Mouse (Mus musculus): ENCODE data around the gene Hivep1. TPM values are rescaled to one million over a fixed set of nuclear protein-coding genes. Genes with fewer than 3 reads are reported as not detected.

Gene Hivep1
- total RNA-seq (2022) = 10 to 100 TPM in 3 of 4 experiments, 1 to 10 TPM in 1; 8.3 to 16.7 (median 12.6) TPM

DNA sequence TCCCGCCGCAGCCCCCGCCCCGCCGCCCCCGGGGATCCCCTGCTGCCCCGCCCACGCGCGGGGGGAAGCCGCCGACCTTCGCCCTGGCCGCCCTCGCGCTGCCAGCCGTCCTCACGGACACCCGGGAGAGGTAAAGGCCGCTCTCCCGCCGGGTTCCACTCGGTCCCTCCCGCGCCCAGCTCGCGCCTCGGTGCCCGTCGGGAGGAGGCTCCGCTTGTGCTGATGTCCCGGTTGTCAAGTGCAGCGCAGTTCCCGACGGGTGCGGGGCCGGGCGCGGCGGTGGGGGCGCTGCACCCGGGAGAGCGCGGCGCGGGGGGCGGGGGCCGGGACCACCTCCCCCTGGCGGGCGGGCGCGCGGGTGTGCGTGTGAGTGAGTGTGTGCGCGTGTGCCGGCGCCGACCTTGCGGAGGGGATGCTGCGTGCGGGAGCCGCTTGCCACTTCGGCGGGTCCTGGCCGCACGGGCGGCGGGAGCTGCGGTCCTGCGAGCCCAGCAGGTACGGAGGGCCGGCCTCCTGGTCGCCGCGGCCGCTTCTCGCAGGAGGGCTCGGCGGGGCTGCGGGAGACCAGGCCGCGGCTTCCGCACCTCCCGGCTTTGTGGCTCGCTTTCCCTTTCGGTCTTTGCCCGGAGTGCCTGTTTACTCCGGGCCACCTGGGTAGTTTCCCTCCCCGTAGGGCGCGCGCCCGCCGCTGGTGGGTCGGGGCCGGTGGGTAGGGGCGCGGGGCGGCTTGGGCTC lies at the start of gene Hivep1:
Hivep1 (plus strand) TSS at position 61 of the 735 bp plus-strand sequence.
- DNase-seq (ENCODE audit: low spot score in 2 of 2) = peak; percentile 57 to 64

DNA sequence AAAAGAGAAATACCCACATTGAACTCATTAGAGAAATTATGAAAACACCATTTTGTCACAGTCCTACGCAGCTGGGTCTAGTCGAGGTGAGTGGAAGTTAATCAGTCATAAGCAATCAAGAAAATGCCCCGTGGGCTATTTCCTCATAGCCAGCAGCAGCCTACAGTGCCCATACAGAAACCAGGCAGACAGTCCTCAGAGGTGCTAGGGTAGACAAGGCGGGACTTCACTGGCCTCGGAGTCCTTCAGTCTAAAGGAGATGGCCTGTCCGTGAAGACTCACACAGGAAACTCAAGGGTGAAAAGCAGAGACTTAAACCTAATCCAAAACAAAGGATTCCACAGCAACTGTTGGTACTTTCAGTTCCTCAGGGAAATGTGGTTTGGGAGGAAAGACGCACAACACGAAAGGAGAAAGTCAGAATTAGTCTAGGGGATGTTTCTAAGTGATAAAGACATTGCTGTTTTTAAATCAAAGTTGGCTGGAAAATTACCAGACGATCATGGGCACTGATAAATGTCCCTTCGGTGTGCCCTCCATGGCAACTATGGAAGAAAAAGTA lies 36.3 kb upstream of the Hivep1 start:
- DNase-seq (ENCODE audit: low spot score in 2 of 2) = no peak

DNA sequence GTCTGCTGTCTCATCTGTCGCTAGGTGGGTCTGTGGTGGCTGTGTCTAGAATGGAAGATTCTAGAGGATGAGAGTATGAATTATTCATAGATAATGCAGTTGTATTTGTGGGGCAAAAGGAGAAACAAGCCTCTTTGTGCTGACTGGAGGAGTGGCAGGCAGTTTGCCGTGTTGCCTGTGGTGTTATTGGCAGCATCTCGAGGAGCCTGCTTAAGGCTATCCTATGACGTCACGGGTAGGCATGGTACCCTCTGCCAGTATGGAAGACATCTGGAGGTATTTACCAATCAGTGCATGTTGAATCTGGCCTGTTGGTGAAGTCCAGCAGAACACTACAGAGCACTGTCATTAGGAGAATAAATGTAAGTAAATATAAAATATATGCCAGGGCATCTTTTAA lies 35.6 kb upstream of the Hivep1 start:
- DNase-seq (ENCODE audit: low spot score in 2 of 2) = no peak

DNA sequence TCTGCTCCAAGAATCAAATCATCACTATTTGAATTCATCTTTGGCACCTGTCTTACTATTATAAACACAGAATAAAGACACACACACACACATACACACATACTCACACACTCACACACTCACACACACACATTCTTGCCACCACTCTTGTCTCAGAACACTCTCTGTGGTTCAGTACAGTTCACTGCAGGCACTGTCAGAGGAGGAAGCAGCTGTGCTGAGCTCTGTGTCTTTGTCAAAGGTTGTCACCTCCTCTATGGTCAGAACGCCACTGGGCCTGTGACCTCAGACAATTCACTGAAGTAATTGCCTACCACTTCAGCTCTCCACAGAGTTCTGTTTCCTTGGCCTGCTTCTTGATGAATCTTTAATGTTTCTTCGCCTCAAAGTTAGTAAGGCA lies 33.5 kb upstream of the Hivep1 start:
- DNase-seq (ENCODE audit: low spot score in 2 of 2) = no peak

DNA sequence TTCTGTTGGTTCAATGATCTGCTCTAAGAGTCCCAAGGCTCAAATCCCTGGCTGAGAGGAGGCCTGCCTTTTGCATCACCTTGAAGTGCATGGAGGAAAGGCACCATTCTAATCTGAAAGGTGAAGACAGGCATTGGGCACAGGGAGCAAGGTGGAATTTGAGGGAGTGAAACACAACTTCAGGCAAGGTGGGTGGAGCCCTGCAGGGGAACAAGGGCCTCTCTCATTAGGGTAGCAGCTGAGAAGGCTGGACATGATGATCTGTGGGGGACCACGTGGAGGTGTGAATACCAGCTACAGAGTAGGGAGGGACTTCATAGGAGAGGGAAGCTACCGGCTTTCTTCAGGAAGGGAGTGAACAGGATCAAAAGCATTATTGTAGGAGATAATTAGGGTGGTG lies 10.6 kb upstream of the Hivep1 start:
- no peak for DNase-seq (ENCODE audit: low spot score in 2 of 2)

DNA sequence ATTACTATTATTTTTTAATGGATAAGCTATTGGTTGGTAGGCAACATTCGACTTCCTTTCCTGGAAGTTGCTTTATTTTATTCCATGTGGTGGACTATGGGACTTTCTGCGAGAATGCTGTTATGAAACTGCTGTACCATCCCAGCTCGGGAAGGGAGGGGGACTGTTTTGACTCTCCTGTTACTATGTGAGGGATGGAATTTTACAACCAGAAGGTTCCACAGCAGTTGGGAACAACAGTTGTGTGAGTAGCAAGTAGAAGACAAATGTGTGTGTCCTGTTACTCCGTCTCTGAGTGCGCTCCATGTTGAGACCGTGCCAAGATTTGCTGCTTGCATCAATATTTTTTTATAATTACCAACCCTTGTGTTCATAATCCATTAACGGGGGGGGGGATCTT lies 8.4 kb upstream of the Hivep1 start:
- no peak for DNase-seq (ENCODE audit: low spot score in 2 of 2)

DNA sequence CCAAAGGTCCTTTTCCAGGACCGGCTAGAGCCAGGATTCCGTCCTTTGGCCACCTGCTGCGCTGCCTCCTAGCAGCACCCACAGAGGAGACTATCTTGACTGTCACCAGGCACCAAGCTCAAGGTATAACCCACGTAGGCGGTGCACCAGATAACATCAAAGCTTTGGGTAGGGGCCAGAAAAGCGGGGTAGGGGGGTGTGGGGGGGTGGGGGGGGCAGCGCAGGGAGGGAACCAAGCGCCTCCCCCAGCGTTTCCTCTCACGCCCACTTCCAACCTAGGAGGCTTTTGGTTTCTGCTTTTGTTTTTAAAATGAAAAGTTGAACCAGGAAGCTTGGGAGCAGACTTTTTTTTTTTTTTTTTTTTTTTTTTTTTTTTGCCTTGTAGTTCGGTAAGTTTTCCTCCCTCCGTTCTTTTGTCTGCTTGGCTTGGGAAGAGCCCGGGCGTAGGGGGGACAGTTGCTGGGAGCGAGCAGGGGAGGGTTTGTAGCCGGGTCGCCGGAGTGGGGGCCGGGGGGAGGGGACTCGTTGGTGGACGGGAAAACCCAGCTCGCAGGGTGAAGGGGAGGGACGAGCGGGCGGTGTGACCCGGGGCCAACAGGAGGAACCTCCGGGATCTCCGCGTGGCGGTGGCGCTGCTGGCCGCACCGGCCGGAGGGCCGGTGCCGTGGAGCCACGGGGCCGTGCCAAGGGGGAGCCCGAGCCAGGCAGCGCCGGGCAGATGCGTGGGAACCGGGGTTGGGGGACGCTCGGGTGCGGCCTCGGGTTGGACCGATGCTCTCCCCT lies 2.6 kb upstream of the Hivep1 start:
- peak; percentile 57 to 72 for DNase-seq (ENCODE audit: low spot score in 2 of 2)

DNA sequence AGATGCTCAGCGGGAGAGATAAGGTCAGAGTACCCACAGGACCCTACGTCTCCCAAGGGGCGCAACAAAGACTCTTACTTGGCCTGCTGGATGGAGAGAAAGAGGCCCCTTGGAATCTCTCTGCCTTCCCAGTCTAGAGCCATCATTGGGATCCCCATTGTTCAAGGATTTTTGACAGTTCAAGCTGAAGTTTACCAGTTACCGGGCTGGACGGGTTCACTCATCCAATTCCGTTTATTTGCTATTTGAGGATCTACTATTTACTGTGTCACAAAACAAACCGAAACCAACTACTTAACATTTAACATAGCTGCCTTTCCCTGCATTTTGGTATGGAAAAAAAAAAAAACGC lies 2.1 kb upstream of the Hivep1 start:
- DNase-seq (ENCODE audit: low spot score in 2 of 2) = no peak

DNA sequence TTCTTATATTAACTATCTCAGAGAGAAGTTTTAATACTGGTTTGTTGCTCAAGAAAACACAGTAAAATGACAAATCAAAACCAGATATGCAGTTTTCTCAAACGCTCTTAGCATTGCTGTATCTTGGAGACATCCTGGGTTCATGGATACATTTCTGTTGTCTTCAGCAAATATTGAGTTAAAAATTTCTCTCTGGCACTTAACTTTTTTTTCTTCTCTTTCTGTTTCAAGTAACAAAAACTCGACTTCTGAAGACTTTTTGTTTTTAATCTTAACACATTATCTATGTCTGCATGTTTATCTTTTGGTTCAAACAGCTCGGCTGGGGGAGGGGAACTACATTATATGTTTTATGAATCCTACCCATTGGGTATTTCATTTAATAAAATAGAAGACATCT lies 1.7 kb upstream of the Hivep1 start:
- no peak for DNase-seq (ENCODE audit: low spot score in 2 of 2)

DNA sequence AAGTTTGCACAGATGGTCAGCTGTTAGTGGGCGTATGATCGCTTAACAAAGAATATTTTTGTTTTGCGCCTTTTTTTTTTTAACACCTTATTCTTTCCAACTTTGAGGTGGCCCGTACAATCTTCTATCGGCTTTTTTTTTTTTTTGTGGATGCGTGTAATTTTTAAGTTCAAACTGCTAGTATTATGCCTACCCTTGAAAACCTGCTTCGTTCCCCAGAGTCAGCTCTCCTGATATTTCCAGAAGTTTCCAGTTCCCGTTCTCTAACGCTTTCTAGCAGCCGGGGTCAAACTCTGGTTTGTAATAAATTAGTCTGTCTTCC lies 980 bp upstream of the Hivep1 start:
- no peak for DNase-seq (ENCODE audit: low spot score in 2 of 2)

DNA sequence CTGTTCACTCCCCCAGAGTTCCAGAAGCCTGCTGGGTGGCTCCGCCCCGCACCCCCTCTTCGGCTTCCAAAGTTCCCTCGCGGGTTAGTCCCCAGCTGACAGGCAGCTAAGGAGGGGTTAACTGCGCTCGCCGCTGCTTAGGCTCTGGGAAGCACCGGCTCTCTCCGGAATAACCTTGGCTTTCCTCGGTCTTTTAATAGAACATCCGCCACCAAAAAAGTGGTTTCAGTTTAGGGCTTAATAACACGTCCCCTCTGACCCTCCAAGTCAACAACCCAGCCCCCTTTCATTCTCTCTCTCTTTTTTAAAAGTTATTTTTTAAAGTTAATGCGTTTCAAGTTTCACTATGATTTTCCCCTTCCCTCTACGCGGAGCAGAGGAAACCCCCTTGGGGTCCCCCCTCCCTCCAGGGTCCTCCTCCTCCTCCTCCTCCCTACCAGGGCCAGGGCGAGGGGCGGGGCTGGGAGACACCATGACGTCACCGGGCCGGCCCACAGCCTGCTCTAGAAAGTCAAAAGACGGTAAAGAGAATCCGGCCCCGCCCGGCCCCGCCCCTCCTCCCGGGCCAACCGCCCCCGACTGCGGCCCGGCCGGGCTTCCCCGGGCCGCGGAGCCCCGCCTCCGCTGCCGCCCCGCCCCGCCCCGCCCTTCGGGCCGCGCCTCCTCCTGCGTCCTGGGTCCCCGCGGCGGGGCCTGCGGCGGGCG lies 467 bp upstream of the Hivep1 start:
- peak; percentile 99 for DNase-seq (ENCODE audit: low spot score in 2 of 2)

DNA sequence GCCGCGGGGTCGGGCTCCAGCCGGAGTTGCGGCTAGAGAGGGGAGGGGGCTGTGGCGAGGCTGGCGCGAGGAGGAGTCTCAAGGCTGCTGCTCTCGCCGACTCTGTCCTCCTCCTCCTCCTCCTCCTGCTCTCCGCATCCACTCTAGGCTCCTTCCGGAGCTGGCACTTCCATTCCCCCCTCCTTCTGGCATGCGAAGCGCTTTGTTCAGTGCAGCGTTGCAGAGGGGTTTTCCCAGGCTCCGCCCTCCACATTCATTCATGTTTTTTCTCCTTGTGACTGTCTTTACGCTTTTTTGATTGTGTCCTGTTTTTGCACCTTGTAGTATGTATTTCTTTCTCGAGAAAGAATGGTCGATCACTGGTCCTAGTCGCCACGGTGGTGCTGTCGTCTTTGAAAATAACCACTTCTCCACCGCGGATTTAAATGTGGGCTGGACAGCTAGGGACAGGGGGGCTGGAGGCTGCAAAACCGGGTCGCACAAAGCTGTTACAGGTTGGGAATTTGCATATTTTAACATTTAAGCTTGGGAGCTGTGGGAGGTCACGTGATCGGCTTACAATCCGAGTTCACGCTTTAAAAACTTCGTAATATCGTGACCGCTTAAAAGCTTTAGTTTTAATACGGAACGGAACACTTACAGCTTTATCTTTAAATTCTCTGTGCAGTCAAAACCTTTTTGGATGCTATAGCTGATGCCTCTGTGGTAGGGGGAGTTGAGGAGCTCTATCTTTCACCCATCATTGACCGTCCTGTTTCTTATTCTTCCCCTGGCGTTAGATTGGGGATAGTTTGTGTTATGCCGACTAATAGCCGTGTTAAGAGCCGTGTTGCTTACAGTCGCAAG lies 1.1 kb downstream of the Hivep1 start:
- peak; percentile 16 to 38 for DNase-seq (ENCODE audit: low spot score in 2 of 2)

DNA sequence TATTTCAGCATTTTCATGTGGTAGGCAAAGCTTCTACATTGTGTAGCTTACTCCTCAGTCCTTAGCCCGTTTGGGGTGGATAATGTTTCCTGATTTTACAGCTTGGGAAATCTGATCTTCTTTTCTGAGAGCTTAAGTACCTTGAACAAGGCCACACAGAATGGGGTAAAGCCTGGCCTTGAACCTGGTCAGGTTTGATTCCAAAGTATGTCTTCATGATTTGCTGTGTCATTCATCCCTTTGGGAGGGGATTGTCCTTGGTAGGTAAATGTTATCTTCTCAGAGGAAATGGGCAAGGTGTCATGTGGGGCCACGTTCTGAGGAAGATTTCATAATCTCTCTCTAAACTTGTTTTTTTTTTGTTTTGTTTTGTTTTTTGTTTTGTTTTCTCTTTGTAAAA lies 1.8 kb downstream of the Hivep1 start:
- DNase-seq (ENCODE audit: low spot score in 2 of 2) = no peak

DNA sequence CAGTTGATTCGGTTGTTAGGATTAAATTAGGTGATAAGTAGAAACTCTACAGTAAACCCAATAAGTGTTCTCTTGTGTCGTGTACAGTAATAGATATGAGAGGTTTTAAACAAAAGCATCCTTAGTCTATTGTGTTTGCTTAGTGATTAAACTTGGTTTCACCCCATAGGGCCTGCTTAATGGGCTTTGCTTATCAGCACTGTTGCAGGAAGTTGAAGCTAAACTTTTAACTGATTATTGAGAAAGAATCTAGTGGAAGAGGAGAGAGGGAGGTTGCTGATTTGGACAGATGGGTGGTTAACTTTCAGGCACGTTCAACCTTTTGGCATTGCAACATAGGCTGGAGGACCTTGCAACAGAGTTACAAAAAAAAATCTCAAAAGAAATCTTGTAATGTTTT lies 2.3 kb downstream of the Hivep1 start:
- DNase-seq (ENCODE audit: low spot score in 2 of 2) = no peak

DNA sequence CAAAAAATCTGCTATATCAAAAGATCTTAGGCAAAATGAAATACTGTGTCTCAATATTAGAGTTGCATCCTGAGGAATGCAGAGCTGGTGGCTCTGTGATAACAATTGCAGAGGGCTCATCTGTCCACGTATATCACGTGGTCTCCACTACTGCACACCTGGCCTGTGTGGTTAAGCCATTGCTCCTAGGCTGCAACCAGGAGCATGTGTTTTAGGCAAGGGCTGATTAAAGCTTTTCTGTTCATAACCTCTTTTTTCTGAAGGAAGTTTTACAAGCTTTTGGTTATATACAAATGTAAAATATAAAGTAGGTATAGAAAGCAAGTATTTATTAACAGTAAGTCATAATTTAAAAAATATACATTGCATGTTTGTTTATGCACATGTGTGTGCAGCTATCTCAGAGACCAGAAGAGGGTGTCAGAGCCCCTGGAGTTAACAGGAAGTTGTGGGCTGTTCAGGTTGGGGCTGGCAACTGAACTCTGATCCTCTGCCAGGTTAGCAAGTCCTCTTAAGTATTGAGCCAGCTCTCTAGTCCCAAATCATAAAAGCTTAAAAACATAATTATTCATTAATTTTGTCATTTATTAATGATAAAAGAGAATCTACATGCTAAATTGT lies 5.0 kb downstream of the Hivep1 start:
- no peak for DNase-seq (ENCODE audit: low spot score in 2 of 2)

DNA sequence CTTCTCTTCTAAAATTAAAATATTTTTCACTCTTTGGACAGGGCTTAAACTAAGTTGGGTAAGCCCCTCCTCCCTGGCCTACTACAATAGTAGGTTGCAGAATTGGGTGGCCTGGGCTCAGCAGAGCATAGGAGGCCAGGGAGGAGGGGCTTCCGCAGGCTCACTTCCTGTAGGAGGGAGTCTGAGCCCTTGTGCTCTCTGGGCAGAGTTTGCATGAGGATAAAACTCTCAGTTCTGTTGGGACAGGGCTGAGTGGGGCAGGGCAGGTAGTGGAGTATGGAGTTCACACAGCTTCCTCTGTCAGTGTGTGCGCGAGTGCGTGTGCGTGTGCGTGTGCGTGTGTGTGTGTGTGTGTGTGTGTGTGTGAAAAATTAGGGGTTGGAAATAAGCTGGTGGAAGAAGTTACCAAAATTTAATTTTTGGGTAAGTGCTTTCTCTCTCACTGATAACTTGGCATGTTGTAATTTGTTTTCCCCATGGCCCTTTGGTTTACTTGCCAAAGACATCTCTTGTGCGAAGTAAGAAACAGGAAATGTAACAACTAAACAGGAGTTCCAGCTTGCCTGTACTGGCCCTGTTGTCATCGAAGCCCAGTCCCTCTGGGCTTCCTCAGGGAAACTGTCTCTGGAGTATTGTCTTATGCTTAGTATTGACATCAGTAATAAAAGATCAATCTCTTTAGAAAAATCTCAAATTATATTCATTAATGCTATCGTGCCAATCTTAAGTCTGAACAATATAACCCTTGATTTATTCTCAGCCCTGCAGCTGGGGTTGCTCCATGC lies 9.2 kb downstream of the Hivep1 start:
- DNase-seq (ENCODE audit: low spot score in 2 of 2) = no peak

DNA sequence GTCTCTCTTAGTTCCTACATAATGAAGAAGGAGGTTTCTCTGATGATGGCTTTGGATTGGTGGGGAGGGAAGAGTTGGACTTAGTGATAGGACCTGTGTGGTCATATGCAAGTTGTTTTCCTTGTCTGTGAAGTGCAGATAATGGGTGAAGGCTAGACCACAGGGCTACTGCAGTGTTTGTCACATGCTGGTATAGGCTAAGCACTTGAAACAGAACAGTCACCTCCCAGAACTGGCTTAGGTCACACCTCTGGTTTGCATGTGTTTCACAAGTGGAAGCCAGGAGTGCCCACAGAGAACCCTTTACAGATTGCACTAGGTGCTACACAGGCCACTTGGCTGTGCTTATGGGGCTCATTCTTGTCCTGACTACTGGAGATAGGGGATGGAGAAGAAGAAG lies 12.4 kb downstream of the Hivep1 start:
- no peak for DNase-seq (ENCODE audit: low spot score in 2 of 2)

DNA sequence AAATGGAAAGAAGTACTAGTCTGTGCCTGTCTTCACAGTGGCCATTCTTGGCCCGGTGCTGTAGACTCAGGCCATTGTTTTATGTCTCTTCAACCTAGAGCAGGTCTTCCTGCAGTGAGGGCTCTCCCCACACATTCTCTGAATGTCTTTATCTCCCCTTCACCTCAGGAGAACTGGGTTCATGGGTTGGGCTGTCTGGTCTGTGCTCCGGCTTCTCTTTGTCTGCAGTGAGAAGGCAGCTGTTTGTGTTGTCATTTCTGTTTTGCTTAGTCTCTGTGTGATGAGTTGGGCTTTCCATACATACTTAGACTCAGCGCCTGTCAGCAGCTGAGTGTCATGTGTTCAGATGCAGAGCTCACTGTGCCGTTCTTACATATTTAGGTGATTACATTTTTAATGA lies 18.4 kb downstream of the Hivep1 start:
- no peak for DNase-seq (ENCODE audit: low spot score in 2 of 2)

DNA sequence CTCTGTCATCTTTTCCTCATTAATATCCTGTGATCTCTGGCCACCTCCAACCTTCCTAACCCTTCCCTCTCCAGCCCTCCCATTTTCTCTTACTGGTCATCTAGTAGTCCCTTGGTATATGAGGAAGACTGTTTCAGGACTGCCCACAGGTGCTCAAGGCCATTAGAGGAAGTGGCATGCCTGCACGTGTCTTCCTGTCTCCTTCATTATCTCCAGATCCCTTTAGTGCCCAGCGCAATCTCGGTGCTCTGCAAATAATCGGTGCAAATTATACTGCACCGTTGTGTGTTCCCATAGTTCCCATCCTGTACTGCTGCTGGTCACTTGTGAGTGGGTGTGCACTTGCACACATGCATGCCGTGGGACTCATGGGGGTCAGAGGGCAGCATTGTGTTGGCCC lies 19.2 kb downstream of the Hivep1 start:
- DNase-seq (ENCODE audit: low spot score in 2 of 2) = no peak

DNA sequence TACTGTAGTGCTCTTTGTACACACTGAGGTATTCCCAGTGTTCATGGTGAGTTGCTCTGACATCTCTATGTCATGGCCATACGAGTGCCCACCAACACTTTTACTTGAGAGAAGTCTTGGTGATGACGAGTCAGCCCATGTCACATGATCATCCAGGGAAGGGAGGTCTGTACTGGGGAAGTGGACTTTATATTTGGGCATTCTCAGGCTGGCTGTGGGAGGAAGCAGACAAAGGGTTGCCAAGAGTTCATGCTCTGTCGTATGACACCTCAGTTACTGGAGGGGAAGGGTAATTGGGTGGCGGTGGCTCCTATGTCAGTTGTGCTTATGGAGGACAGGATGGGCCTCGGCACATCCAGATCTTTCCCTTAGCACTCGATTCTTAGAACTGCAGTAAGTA lies 21.5 kb downstream of the Hivep1 start:
- DNase-seq (ENCODE audit: low spot score in 2 of 2) = no peak

All from gastrocnemius, adult 8-10 months (tissue).